Mouse (Mus musculus): ENCODE results near the gene Rora.

DNA sequence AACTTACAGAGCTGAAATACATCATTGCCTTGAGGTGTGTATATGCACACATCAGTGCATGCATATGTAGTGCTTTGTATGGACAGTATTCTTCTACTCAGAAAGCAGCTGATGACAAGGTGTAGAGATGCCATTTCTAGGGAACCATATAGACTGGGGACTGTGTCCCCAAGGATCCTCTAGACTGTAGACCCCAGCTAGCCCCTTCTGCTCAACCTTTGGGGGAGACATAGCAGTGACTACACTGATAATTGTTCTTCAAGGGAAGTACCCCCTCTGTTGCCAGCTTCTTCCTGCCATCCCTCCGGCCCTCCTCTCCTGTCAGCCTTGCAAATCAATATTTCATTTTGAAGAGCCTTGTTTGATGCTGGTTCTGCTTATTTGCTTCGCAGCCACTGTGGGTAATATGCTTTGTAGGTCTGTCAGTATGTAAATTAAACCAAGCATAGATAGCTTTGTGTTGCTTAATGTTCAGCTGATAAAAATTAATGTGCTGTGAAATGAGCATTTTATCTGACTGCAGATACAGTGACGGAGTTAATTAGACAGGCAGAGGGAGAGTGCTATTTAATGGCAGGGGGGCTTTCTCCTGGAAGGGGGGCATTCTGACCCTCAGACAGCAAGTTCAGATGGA lies 430.6 kb downstream of the Rora start:
- no peak for TF ChIP-seq POLR2A (IDR thresholded peaks at IDR 0.05; ENCODE audit: borderline replicate concordance, control insufficient read depth, low read depth, low read length)
- TF ChIP-seq CTCF (IDR thresholded peaks at IDR 0.05; ENCODE audit: control insufficient read depth, insufficient read depth, low read length): no peak
